Comparison of ENCODE assay signal across 7 mouse cellular contexts in the genomic region with DNA sequence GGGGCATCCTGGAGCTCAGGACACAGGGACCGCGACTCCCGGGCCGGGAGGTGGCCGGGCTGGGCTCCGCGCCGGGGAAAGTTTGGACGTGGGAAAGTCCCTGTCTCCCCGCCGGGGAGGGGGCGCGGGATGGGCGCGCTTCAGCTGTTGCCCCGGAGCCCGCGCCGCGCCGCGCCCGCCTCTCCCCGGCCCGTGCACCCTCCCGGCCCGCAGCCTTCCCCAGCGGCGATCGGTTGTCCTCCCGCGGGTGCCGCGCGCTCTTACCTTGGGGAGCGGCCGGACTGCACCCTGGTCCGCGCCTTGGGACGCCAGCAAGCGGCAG. TPM values are rescaled to one million over a fixed set of nuclear protein-coding genes. Genes with fewer than 3 reads are reported as not detected.
DNase-seq lines count a peak whose midpoint lies in the region; ATAC-seq and TF ChIP-seq lines count a peak whose summit lies in the region.

No protein-coding gene starts in this region.

- peak overlapping the region; percentile 51 for H3K9ac ChIP-seq in lung, embryonic 14.5 days
- H3K9ac ChIP-seq in intestine, embryonic 15.5 days, result peak overlapping the region; percentile 47
- H3K9ac ChIP-seq in neural tube, embryonic 13.5 days, result peak overlapping the region; percentile 90

- H3K4me1 ChIP-seq in lung, embryonic 14.5 days (ENCODE audit: insufficient read depth), result no peaks in the 10 kb centered on the region
- peaks cover 66% of the 10 kb centered on the region for H3K4me1 ChIP-seq in forebrain, embryonic 10.5 days
- peaks cover 18% of the 10 kb centered on the region for H3K4me1 ChIP-seq in intestine, embryonic 15.5 days (replicated peaks)
- H3K4me1 ChIP-seq in neural tube, embryonic 13.5 days (replicated peaks), result peaks cover 42% of the 10 kb centered on the region

- H3K4me3 ChIP-seq in lung, embryonic 14.5 days (ENCODE audit: low read depth, low read length), result peak overlapping the region; percentile 55
- peak overlapping the region; percentile 77 for H3K4me3 ChIP-seq in forebrain, embryonic 10.5 days
- H3K4me3 ChIP-seq in intestine, embryonic 15.5 days (replicated peaks), result peak overlapping the region; percentile 54
- peak overlapping the region; percentile 66 for H3K4me3 ChIP-seq in neural tube, embryonic 13.5 days

- H3K4me2 ChIP-seq in lung, embryonic 14.5 days, result peak overlapping the region; percentile 98
- H3K4me2 ChIP-seq in intestine, embryonic 15.5 days (replicated peaks), result peak overlapping the region; percentile 97
- H3K4me2 ChIP-seq in neural tube, embryonic 13.5 days, result peak overlapping the region; percentile 95

- ATAC-seq in lung, embryonic 14.5 days (ENCODE audit: insufficient read depth), result no peak; the same call in 1 of the 2 replicates
- ATAC-seq in intestine, embryonic 15.5 days, result peak; percentile 67; the same call in 1 of the 2 replicates
- ATAC-seq in neural tube, embryonic 13.5 days (ENCODE audit: low read depth), result peak; percentile 30

- no peaks in the 10 kb centered on the region for H3K36me3 ChIP-seq in lung, embryonic 14.5 days (ENCODE audit: insufficient read depth)
- H3K36me3 ChIP-seq in forebrain, embryonic 10.5 days (replicated peaks), result no peaks in the 10 kb centered on the region
- H3K36me3 ChIP-seq in intestine, embryonic 15.5 days, result no peaks in the 10 kb centered on the region
- no peaks in the 10 kb centered on the region for H3K36me3 ChIP-seq in neural tube, embryonic 13.5 days

- TF ChIP-seq CTCF in lung, embryonic 14.5 days (IDR thresholded peaks at IDR 0.05; ENCODE audit: low read depth), result no peak

- H3K9me3 ChIP-seq in lung, embryonic 14.5 days (ENCODE audit: low read depth, low read length), result no peaks in the 10 kb centered on the region
- no peaks in the 10 kb centered on the region for H3K9me3 ChIP-seq in forebrain, embryonic 10.5 days
- H3K9me3 ChIP-seq in intestine, embryonic 15.5 days, result no peaks in the 10 kb centered on the region
- H3K9me3 ChIP-seq in neural tube, embryonic 13.5 days, result no peaks in the 10 kb centered on the region

- H3K27ac ChIP-seq in lung, embryonic 14.5 days (ENCODE audit: low read depth), result no peak overlapping the region
- H3K27ac ChIP-seq in forebrain, embryonic 10.5 days, result peak overlapping the region; percentile 88
- no peak overlapping the region for H3K27ac ChIP-seq in intestine, embryonic 15.5 days
- H3K27ac ChIP-seq in neural tube, embryonic 13.5 days (replicated peaks), result peak overlapping the region; percentile 76

- WGBS in lung, embryonic 14.5 days, result 0% methylated on average over 37 of the region's 41 CpGs
- WGBS in forebrain, embryonic 10.5 days, result under 1% methylated on average over 41 of the region's 41 CpGs
- under 1% methylated on average over 38 of the region's 41 CpGs for WGBS in intestine, embryonic 15.5 days
- under 1% methylated on average over 39 of the region's 41 CpGs for WGBS in neural tube, embryonic 13.5 days

- peaks cover 93% of the 10 kb centered on the region for H3K27me3 ChIP-seq in lung, embryonic 14.5 days (ENCODE audit: insufficient read depth, low read length)
- H3K27me3 ChIP-seq in forebrain, embryonic 10.5 days (ENCODE audit: poor library complexity, severe bottlenecking), result peaks cover 100% of the 10 kb centered on the region
- H3K27me3 ChIP-seq in intestine, embryonic 15.5 days (replicated peaks), result peaks cover 92% of the 10 kb centered on the region
- H3K27me3 ChIP-seq in neural tube, embryonic 13.5 days, result peaks cover 96% of the 10 kb centered on the region

- DNase-seq in lung, embryonic 14.5 days, result no peak
- DNase-seq in lung, postnatal 14 days, result no peak
- DNase-seq in forebrain, embryonic 10.5 days (ENCODE audit: extremely low spot score, low spot score), result peak; percentile 38
- DNase-seq in retina, postnatal 1 day, result no peak
- DNase-seq in layer of hippocampus, postnatal 14 days (ENCODE audit: low spot score in 2 of 2), result no peak

RNA-seq across cellular contexts. Expression of gene Cdh22, which starts 0.4 kb away (rescaled TPM):
- polyA plus RNA-seq in lung, embryonic 14.5 days (2014; fragmentation: Nextera tagmentation; extraction: Ambion mirVana), result 0.72 and 1.5 TPM in 2 replicates
- polyA plus RNA-seq in forebrain, embryonic 10.5 days (2016; fragmentation: Nextera tagmentation; extraction: Ambion mirVana), result 2.8 and 3.1 TPM in 2 replicates
- 0.62 and 0.68 TPM in 2 replicates for polyA plus RNA-seq in intestine, embryonic 15.5 days (2015; fragmentation: Nextera tagmentation; extraction: Ambion mirVana)
- 11.1 and 11.4 TPM in 2 replicates for polyA plus RNA-seq in neural tube, embryonic 13.5 days (2015; fragmentation: Nextera tagmentation; extraction: Ambion mirVana)
- total RNA-seq in layer of hippocampus, postnatal 14 days (2021), result 10 to 100 TPM in 1 of 2 experiments, 1 to 10 TPM in 1; 9.5 to 12.7 TPM

RNA-seq across cellular contexts. Expression of gene Slc35c2, which starts 53.4 kb away (rescaled TPM):
- polyA plus RNA-seq in lung, embryonic 14.5 days (2014; fragmentation: Nextera tagmentation; extraction: Ambion mirVana), result 51.9 and 52.3 TPM in 2 replicates
- 74.9 and 75.4 TPM in 2 replicates for polyA plus RNA-seq in forebrain, embryonic 10.5 days (2016; fragmentation: Nextera tagmentation; extraction: Ambion mirVana)
- 83.6 and 98.3 TPM in 2 replicates for polyA plus RNA-seq in intestine, embryonic 15.5 days (2015; fragmentation: Nextera tagmentation; extraction: Ambion mirVana)
- polyA plus RNA-seq in neural tube, embryonic 13.5 days (2015; fragmentation: Nextera tagmentation; extraction: Ambion mirVana), result 51.3 and 57.3 TPM in 2 replicates
- total RNA-seq in layer of hippocampus, postnatal 14 days (2021), result 10 to 100 TPM; 76.0 to 81.1 TPM

Comparison
In these comparisons a context has a peak if more than half of its experiments do, and no peak if none do; other contexts are left out.
1. H3K27ac ChIP-seq: peak in forebrain, embryonic 10.5 days (single experiment) and neural tube, embryonic 13.5 days (single experiment); none in lung, embryonic 14.5 days (single experiment) and intestine, embryonic 15.5 days (single experiment).
2. Peak in every context shown above with its lines, with median percentiles within 50 percentile points of each other: H3K4me2 ChIP-seq, H3K4me3 ChIP-seq and H3K9ac ChIP-seq.